Mouse (Mus musculus) liver, embryonic 18 days (tissue): ENCODE data around the gene Zar1l. TPM values are rescaled to one million over a fixed set of nuclear protein-coding genes. Genes with fewer than 3 reads are reported as not detected.

Experiments used
- polyA plus RNA-seq: library from polyadenylated mRNA; depleted of rRNA; stranded (reverse); fragments of >200 nt; gene quantifications from 2 replicates; pipeline ENCODE4 v1.2.3, GENCODE M21; 2012; rRNA removed

Gene Zar1l
- not detected in 2 replicates for polyA plus RNA-seq

GRCm38 (mm10) chr5:150518064-150518463, at the start of gene Zar1l:
TSS of gene Zar1l (minus strand) at chr5:150518164.

GRCm38 (mm10) chr5:150521937-150522866, 4.2 kb upstream of the Zar1l start, which contains the start of gene Brca2:
TSS of gene Brca2 (plus strand) at chr5:150522630.

Other genes starting within 250 kb of the Zar1l start
- gene Brca2, start 4.5 kb upstream of the Zar1l start, polyA plus RNA-seq = 8.1 and 11.2 TPM in 2 replicates
- gene N4bp2l1, start 79.0 kb upstream of the Zar1l start, polyA plus RNA-seq = 16.9 and 23.4 TPM in 2 replicates
- 13.4 and 15.3 TPM in 2 replicates for gene N4bp2l2, start 148.0 kb upstream of the Zar1l start, polyA plus RNA-seq
- gene Pds5b, start 155.6 kb upstream of the Zar1l start, polyA plus RNA-seq = 5.3 and 5.7 TPM in 2 replicates